Mouse (Mus musculus) stomach, postnatal 0 days (tissue): ENCODE results near the gene Ipo4. TPM values are rescaled to one million over a fixed set of nuclear protein-coding genes. Genes with fewer than 3 reads are reported as not detected.

Experiments used
- ATAC-seq: fragments of 200-750 bp; cut with Nextera tagmentation; 2 replicates; pipeline ENCODE4 v1.8.0; 2017; ENCODE audit not compliant: low FRiP score, low TSS enrichment
- DNase-seq: peaks from one replicate; pipeline ENCODE4 v3.0.0-alpha.2; 2016; ENCODE audit warnings: low spot score
- H3K27ac ChIP-seq: fragments of 300-500 bp; sonication (generic); replicated peaks from 2 replicates; pipeline ENCODE4 v1.5.1; 2014; ENCODE audit warnings: mild to moderate bottlenecking, control low read depth
- H3K27me3 ChIP-seq: fragments of 300-500 bp; sonication (generic); 2 replicates; pipeline ENCODE4 v1.6.1; 2014; ENCODE audit warnings: low read length; ENCODE audit not compliant: control insufficient read depth, insufficient read depth
- H3K36me3 ChIP-seq: fragments of 300-500 bp; sonication (generic); 2 replicates; pipeline ENCODE4 v1.6.1; 2014; ENCODE audit warnings: low read length, mixed read lengths; ENCODE audit not compliant: control insufficient read depth, insufficient read depth
- H3K4me1 ChIP-seq: fragments of 300-500 bp; sonication (generic); replicated peaks from 2 replicates; pipeline ENCODE4 v1.6.1; 2014; ENCODE audit warnings: antibody characterized with exemption; ENCODE audit not compliant: control insufficient read depth, insufficient read depth
- H3K4me2 ChIP-seq: fragments of 300-500 bp; sonication (generic); replicated peaks from 2 replicates; pipeline ENCODE4 v1.6.1; 2014; ENCODE audit warnings: low read depth, mild to moderate bottlenecking, control low read depth, moderate library complexity
- H3K4me3 ChIP-seq: fragments of 300-500 bp; sonication (generic); 2 replicates; pipeline ENCODE4 v1.5.1; 2014; ENCODE audit warnings: low read depth, low read length, control low read depth
- H3K9ac ChIP-seq: fragments of 300-500 bp; sonication (generic); 2 replicates; pipeline ENCODE4 v1.6.1; 2014; ENCODE audit warnings: mild to moderate bottlenecking, low read length, control low read depth, mixed read lengths
- H3K9me3 ChIP-seq: fragments of 300-500 bp; sonication (generic); 2 replicates; pipeline ENCODE4 v1.6.1; 2016; ENCODE audit warnings: low read length; ENCODE audit not compliant: control insufficient read depth
- CTCF ChIP-seq: IDR thresholded peaks from 2 replicates; pipeline ENCODE4 v1.5.1; 2016; ENCODE audit warnings: antibody characterized with exemption, low read depth, mild to moderate bottlenecking, moderate library complexity
- EP300 ChIP-seq: optimal IDR thresholded peaks from 2 replicates; pipeline ENCODE3; 2016; ENCODE audit warnings: antibody characterized with exemption
- WGBS: fragments of 180-500 bp; shearing (Covaris S2); extraction: QIAGEN DNeasy Blood & Tissue Kit; methylation state at CpG from one replicate; pipeline ENCODE4 v1.1.7; 2014; 5-methylcytosine and 5-hydroxymethylcytosine counted together
- polyA plus RNA-seq: library from polyadenylated mRNA; unstranded; fragments of >200 nt; fragmentation: Nextera tagmentation; extraction: Ambion mirVana; gene quantifications from 2 replicates; pipeline ENCODE4 v1.2.1, GENCODE M21; 2015

The Ipo4 gene
- polyA plus RNA-seq, 1 experiment from 2014 or later: 28.8 TPM

- no peak for TF ChIP-seq EP300
- peak; percentile 13; the same call in 1 of the 2 replicates for TF ChIP-seq CTCF
- Histone ChIP-seq H3K27me3 (no peaks in the 10 kb centered on the region), H3K9me3 (no peaks in the 10 kb centered on the region), H3K4me3 (peak within 1 kb of the TSS; percentile 81), H3K27ac (peak within 1 kb of the TSS; percentile 91), H3K9ac (peak within 1 kb of the TSS; percentile 88), H3K36me3 (peaks cover 4% of the 10 kb centered on the region; the same call in 1 of the 2 replicates), H3K4me2 (peak within 1 kb of the TSS; percentile 94), H3K4me1 (no peaks in the 10 kb centered on the region)
- under 1% methylated on average over 32 of the region's 32 CpGs for WGBS
- ATAC-seq (peak; percentile 84), DNase-seq (peak; percentile 82)
Observed at GRCm38 (mm10) chr14:55577871-55578667, 57.7 kb downstream of the Ipo4 start, which contains the start of gene Psme1. Gene Psme1 (plus strand): TSS chr14:55578123.

- Histone ChIP-seq H3K9me3 (no peaks in the 10 kb centered on the region), H3K36me3 (peaks cover 4% of the 10 kb centered on the region; the same call in 1 of the 2 replicates), H3K27me3 (no peaks in the 10 kb centered on the region), H3K4me3 (no peak overlapping the region), H3K4me1 (no peaks in the 10 kb centered on the region), H3K4me2 (no peak overlapping the region), H3K9ac (no peak overlapping the region), H3K27ac (no peak overlapping the region)
- 76% methylated on average over 16 of the region's 16 CpGs for WGBS
- TF ChIP-seq EP300: no peak
- TF ChIP-seq CTCF: no peak
- no peak for ATAC-seq
- DNase-seq: no peak
Observed at GRCm38 (mm10) chr14:55576376-55576775, 59.4 kb downstream of the Ipo4 start.

GRCm38 (mm10) chr14:55575711-55576110 is 60.0 kb downstream of the Ipo4 start:
- no peak overlapping the region for H3K4me3 ChIP-seq
- H3K36me3 ChIP-seq: peaks cover 2% of the 10 kb centered on the region; the same call in 1 of the 2 replicates
- H3K4me2 ChIP-seq: no peak overlapping the region
- DNase-seq: no peak
- ATAC-seq: no peak
- no peaks in the 10 kb centered on the region for H3K9me3 ChIP-seq
- no peaks in the 10 kb centered on the region for H3K27me3 ChIP-seq
- WGBS: 68% methylated on average over 13 of the region's 13 CpGs
- H3K4me1 ChIP-seq: no peaks in the 10 kb centered on the region
- TF ChIP-seq EP300: no peak
- no peak for TF ChIP-seq CTCF
- no peak overlapping the region for H3K9ac ChIP-seq
- no peak overlapping the region for H3K27ac ChIP-seq

Other genes starting within 250 kb of the Ipo4 start
- 53.7 and 54.5 TPM in 2 replicates for gene Dhrs4, start 157.2 kb downstream of the Ipo4 start, polyA plus RNA-seq
- gene Carmil3, start 145.3 kb downstream of the Ipo4 start, polyA plus RNA-seq: 0.46 and 0.81 TPM in 2 replicates
- 0.08 and 0.17 TPM in 2 replicates for gene Cpne6, start 125.5 kb downstream of the Ipo4 start, polyA plus RNA-seq
- gene Nrl, start 111.0 kb downstream of the Ipo4 start, polyA plus RNA-seq: 0.11 TPM in 1 of 2 replicates, not detected in the other
- 15.7 and 16.1 TPM in 2 replicates for gene Pck2, start 95.7 kb downstream of the Ipo4 start, polyA plus RNA-seq
- gene Dcaf11, start 76.0 kb downstream of the Ipo4 start, polyA plus RNA-seq: 45.9 and 51.0 TPM in 2 replicates
- 0.57 and 0.93 TPM in 2 replicates for gene A730061H03Rik, start 75.6 kb downstream of the Ipo4 start, polyA plus RNA-seq
- 0.30 and 0.35 TPM in 2 replicates for gene Fitm1, start 60.3 kb downstream of the Ipo4 start, polyA plus RNA-seq
- 130 and 136 TPM in 2 replicates for gene Psme1, start 57.8 kb downstream of the Ipo4 start, polyA plus RNA-seq
- gene Emc9, start 50.7 kb downstream of the Ipo4 start, polyA plus RNA-seq: 13.1 and 14.5 TPM in 2 replicates
- 268 and 316 TPM in 2 replicates for gene Psme2, start 44.8 kb downstream of the Ipo4 start, polyA plus RNA-seq
- 9.5 and 11.3 TPM in 2 replicates for gene Rnf31, start 44.2 kb downstream of the Ipo4 start, polyA plus RNA-seq
- gene Irf9, start 32.4 kb downstream of the Ipo4 start, polyA plus RNA-seq: 14.1 and 14.7 TPM in 2 replicates
- gene Rec8, start 17.9 kb downstream of the Ipo4 start, polyA plus RNA-seq: 4.5 TPM in 2 replicates
- gene Gm49378, start 1.9 kb upstream of the Ipo4 start, polyA plus RNA-seq: 1.2 and 1.3 TPM in 2 replicates
- 71.7 and 75.6 TPM in 2 replicates for gene Tm9sf1, start 7.8 kb upstream of the Ipo4 start, polyA plus RNA-seq
- 0.46 and 0.57 TPM in 2 replicates for gene Tssk4, start 14.2 kb upstream of the Ipo4 start, polyA plus RNA-seq
- gene Mdp1, start 24.6 kb upstream of the Ipo4 start, polyA plus RNA-seq: 46.5 and 50.6 TPM in 2 replicates
- gene Gmpr2, start 36.0 kb upstream of the Ipo4 start, polyA plus RNA-seq: 24.8 and 26.8 TPM in 2 replicates
- gene Nedd8, start 36.2 kb upstream of the Ipo4 start, polyA plus RNA-seq: 402 and 425 TPM in 2 replicates
- gene Tinf2, start 45.9 kb upstream of the Ipo4 start, polyA plus RNA-seq: 17.5 and 17.8 TPM in 2 replicates
- 79.0 and 80.6 TPM in 2 replicates for gene Tgm1, start 78.0 kb upstream of the Ipo4 start, polyA plus RNA-seq
- 25.7 and 27.3 TPM in 2 replicates for gene Rabggta, start 86.3 kb upstream of the Ipo4 start, polyA plus RNA-seq
- 92.3 and 99.5 TPM in 2 replicates for gene Dhrs1, start 109.7 kb upstream of the Ipo4 start, polyA plus RNA-seq
- 16.8 and 19.8 TPM in 2 replicates for gene Nop9, start 109.7 kb upstream of the Ipo4 start, polyA plus RNA-seq
- gene Cideb, start 122.5 kb upstream of the Ipo4 start, polyA plus RNA-seq: 12.3 and 13.6 TPM in 2 replicates
- gene Ltb4r2, start 125.5 kb upstream of the Ipo4 start, polyA plus RNA-seq: 3.2 and 3.8 TPM in 2 replicates
- 1.8 TPM in 2 replicates for gene Ltb4r1, start 130.0 kb upstream of the Ipo4 start, polyA plus RNA-seq
- 2.3 and 2.5 TPM in 2 replicates for gene Adcy4, start 148.1 kb upstream of the Ipo4 start, polyA plus RNA-seq
- gene Ripk3, start 152.9 kb upstream of the Ipo4 start, polyA plus RNA-seq: 8.7 and 13.2 TPM in 2 replicates
- gene Nfatc4, start 187.2 kb upstream of the Ipo4 start, polyA plus RNA-seq: 11.2 and 12.5 TPM in 2 replicates
- 2.8 and 3.2 TPM in 2 replicates for gene Nynrin, start 218.1 kb upstream of the Ipo4 start, polyA plus RNA-seq
- 0.56 and 0.65 TPM in 2 replicates for gene Cbln3, start 248.4 kb upstream of the Ipo4 start, polyA plus RNA-seq
- gene Khnyn, start 249.0 kb upstream of the Ipo4 start, polyA plus RNA-seq: 6.4 and 7.5 TPM in 2 replicates